Mouse (Mus musculus) heart, postnatal 4 days (tissue): ENCODE results near the gene Yjefn3. TPM values are rescaled to one million over a fixed set of nuclear protein-coding genes. Genes with fewer than 3 reads are reported as not detected.

ENCODE experiments used
- DNase-seq: peaks from one replicate; pipeline ENCODE4 v3.0.0; 2021
- total RNA-seq, 2 experiments: library from RNA; stranded (reverse); gene quantifications; 2 replicates each; pipeline ENCODE4 v1.2.3; 2021

Gene Yjefn3
- total RNA-seq, 2 experiments from 2014 or later = 6.2 to 8.6 TPM

DNA sequence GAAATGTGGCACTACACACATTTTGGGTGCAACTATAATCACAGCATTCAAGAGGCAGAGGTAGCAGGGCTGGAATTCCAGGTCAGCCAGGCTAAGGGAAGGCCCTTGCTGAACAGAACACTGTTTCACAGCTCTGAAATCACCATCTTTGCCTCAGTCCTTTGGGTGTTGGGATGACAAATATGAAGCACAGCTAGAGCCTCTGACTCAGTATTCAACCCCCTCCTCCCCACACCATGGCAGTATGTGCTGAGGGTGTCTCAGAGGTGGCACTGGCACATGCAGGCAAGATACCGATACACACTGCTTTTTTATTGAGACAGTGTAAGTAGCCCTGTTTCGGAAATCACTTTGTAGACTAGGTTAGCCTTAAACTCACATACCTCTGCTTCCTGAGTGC, 3.7 kb upstream of the Yjefn3 start:
- no peak for DNase-seq

DNA sequence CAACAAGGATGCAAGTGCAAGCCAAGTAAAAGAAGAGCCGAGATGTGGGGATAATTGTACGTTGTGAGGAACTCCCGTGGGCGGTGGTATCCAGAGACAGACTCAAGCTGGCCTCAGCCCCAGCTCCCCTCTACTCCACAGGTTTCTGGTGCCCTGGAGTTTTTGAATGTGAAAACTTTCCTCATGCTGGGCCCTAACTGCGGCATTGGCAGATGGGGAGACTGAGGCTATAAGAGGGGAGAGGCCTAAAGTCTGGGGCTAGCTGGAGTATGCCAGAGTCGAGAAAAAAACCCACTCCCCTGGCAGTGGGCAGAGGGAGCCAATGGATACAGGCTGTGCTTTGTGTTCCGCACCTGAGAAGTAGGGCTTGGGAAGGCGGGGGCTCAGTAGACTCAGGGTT, 1.6 kb upstream of the Yjefn3 start:
- DNase-seq = no peak

DNA sequence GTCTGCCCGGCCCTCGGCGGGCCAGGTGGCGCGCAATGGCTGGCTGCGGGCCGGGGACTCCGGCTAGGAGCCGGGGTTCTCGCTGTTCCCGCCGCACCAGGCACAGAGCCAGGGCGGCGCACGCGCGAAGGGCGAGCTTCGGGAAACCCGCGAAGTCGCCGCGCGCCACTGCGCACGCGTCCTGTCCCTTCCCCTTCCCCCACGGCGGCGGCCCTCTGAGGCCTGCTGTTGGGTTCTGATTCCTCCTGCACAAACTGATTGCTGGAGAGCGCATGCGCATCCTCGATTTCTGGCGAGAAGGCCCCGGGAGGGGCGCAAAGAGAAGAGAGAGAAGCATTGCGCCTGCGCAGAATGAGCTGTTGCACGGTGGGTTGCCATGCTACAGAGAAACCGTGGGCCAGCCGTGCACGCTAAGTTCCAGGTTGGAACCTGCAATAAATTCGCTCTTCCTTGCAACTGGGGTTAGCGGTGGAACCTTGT, 591 bp upstream of the Yjefn3 start:
- peak; percentile 99 for DNase-seq

- DNase-seq = peak; percentile 99
Observed at GRCm38 (mm10) chr8:69901484-69902162, 889 bp downstream of the Yjefn3 start.

- DNase-seq = no peak
Observed at GRCm38 (mm10) chr8:69900895-69901451, 1.5 kb downstream of the Yjefn3 start.

DNA sequence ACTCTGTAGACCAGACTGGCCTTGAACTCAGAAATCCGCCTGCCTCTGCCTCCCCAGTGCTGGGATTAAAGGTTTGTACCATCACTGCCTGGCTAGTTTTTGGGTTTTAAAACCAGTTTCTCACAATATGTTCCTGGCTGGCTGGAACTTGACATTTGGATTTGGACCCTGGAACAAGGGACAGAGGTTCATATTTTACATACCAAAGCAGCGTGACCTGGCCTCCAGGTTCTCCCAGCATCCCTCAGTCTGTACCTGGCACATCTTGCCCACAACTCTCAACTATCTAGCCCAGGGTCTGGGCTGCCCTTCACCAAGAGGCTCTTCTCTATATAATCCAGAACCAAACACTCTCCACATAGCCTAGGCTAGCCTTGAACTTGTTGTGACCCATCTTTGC, 2.6 kb downstream of the Yjefn3 start:
- no peak for DNase-seq

DNA sequence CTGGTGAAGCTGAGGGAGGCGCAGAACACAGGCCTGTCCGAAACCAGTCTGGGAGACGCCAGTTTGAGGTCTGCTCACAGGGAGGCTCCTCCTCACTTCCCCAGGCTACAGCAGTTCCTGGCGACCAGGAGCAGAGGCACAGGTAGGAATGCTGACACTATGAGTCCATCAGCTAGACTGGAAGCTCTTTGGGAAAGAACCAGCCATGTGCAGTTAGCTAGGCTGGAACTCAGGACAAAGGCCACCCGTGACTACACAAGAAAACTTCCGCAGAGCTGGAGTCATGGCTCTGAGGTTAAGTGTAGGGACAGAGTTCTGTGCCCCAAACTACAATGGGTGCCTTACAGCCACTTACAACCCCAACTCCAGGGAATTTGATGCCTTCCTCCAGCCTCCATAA, 4.7 kb downstream of the Yjefn3 start:
- no peak for DNase-seq

DNA sequence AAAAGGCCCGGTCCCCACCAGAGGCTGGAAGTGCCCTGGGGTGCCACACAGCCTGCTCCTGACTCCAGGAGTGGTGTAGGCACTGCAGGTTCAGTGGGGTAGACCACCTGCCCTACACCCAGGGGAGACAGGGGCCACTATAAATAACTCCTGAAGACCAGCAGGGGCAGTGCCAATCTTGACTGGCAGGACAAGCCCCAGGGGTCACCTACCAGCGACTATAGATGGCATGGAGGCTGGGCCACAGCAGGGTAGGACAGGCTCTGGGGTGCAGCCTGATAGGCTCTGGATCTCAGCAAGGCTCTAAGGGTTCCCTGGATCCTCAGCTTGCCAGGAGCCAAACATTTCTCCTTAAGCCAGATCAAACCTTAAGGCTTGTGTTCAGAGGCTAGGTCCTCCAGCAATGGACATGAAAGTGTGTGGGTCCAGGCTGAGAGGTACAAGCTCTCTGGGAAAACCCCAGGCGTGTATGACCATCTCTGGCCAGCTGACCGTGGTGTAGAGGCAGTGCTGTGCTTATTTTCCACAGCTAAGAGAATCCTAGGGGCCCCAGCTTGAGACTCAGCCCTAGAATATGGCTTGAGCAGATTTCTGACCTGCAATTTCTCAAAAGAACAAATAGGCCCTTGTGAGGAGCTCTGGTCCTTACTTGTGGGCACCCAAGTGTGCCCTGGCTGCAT, 6.6 kb downstream of the Yjefn3 start:
- no peak for DNase-seq

DNA sequence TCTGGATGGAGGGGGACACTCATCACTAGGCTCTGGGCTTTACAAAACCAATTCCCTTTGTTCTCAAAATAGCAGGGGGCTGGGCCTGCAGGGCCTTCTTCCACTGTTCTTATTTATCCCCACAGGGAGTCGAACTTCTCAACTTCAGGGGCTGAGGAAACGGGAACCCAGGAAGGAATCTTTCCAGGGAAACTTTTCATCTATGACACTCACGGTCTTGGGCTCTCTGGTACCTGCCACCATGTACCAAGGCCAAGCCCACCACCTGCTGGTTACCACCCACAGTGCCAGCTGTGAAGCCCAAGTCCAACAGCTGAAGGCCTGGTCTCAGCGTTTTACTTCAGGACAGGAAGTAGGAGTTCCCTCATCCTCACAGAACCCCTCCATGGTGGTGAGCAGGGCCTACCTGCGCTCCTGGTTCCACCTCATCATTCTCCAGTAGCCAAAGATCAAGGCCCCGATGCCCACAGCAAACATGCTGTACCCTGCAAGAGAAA, 7.6 kb downstream of the Yjefn3 start:
- DNase-seq = no peak

DNA sequence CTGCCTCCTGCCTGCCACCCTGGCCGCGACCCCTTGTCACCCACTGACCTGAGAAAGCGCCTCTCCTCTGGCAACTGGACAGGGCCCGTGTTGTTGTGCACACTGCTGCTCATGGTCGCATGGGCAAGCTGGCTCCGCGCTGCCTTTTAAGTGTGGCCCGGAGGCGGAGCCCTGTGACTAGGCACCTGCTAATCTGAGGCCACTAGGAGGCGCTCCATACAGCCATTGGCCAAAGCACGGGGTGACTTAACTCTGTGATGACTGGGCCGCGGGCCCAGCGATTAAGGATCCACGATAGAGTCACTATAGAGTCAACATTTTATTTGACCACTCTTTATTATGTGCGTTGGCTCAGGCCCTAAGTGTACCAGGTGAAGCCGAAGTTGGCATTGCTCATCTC, 8.6 kb downstream of the Yjefn3 start:
- peak; percentile 81 for DNase-seq

GRCm38 (mm10) chr8:69890813-69891241, 11.7 kb downstream of the Yjefn3 start:
- peak; percentile 63 for DNase-seq

GRCm38 (mm10) chr8:69888902-69889301, 13.6 kb downstream of the Yjefn3 start:
- peak; percentile 30 for DNase-seq

- DNase-seq = peak; percentile 35
Observed at GRCm38 (mm10) chr8:69888244-69888866, 14.2 kb downstream of the Yjefn3 start.

- peak; percentile 52 for DNase-seq
Observed at GRCm38 (mm10) chr8:69887289-69888243, 14.9 kb downstream of the Yjefn3 start, which contains the start of gene Cilp2. Gene Cilp2 (minus strand): TSS chr8:69887687.

- DNase-seq = no peak
Observed at GRCm38 (mm10) chr8:69884141-69884540, 18.4 kb downstream of the Yjefn3 start.

- no peak for DNase-seq
Observed at GRCm38 (mm10) chr8:69882833-69883600, 19.5 kb downstream of the Yjefn3 start.

- DNase-seq = peak; percentile 72
Observed at GRCm38 (mm10) chr8:69882021-69882756, 20.3 kb downstream of the Yjefn3 start.

DNA sequence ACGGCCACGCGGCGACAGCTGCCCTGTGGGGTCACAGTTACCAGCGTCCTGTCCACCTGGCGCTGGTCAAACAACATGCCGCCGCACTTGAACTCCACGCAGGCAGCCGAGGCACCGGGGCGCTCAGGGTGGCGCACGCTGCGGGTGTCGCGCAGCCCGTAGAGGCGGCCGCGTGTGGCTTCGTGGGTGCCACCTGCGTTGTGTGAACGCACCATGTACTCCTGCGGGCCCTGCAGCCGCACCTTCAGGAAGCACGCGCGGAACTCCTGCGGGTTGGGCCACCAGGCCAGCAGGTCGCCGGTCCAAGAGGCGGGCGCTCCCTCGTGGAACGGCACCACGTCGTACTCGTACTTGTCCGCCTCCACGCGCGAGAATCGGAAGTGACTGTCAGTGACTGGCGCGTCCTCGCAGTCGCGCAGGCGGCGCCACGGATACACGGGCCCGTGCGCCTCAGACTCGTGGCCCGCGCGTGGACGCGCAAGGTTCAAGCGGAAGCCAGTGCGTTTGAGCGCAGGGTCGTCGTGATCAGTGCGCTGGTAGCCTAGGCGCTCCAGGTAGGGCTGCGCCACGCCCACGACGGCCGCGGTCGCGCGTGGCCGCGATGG, 21.1 kb downstream of the Yjefn3 start:
- no peak for DNase-seq

- no peak for DNase-seq
Observed at GRCm38 (mm10) chr8:69880841-69881240, 21.7 kb downstream of the Yjefn3 start.

- DNase-seq = no peak
Observed at GRCm38 (mm10) chr8:69879678-69880077, 22.8 kb downstream of the Yjefn3 start.
